Mouse (Mus musculus) leukemia stem cell, adult 10-12 weeks (primary cell): ENCODE measurements around the gene Pole4. TPM values are rescaled to one million over a fixed set of nuclear protein-coding genes. Genes with fewer than 3 reads are reported as not detected.

ENCODE experiments used
- polyA plus RNA-seq: library from polyadenylated mRNA; stranded (reverse); fragments of >175 nt; gene quantifications from 2 replicates; pipeline ENCODE4 v1.2.3, GENCODE M21; 2012; ENCODE audit warnings: low replicate concordance

Gene Pole4
- 38.5 and 69.3 TPM in 2 replicates for polyA plus RNA-seq

DNA sequence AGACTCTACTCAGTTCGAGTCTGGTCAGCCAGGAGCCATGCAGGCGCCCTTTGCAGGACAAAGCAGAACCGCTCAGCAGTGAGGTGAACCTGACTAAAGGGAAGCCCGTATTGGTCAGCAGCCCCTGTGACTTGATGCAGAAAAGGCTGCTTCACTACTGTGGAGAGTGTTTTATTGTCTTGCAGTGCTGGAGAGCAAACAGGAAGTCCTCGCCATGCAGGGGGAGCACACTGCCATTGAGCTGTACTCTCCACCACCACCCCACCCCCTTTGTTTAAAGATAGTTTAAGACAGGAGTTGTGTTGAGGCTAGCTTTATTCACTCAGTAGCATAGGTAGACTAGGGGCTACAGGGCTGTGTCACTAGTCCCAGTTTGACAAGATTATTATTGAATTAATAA, at the start of gene Pole4:
TSS of gene Pole4 (minus strand) at position 145 of the 400 bp plus-strand sequence.

Other genes with a start within 250 kb of the Pole4 start
- 0.84 and 1.4 TPM in 2 replicates for gene Hk2, start 69.1 kb upstream of the Pole4 start, polyA plus RNA-seq
- gene Sema4f, start 234.4 kb upstream of the Pole4 start, polyA plus RNA-seq: 0.32 and 0.74 TPM in 2 replicates
- 3.3 and 20.7 TPM in 2 replicates for gene M1ap, start 241.5 kb upstream of the Pole4 start, polyA plus RNA-seq